Mouse (Mus musculus): Measurements from ENCODE around the gene Lingo4. TPM values are rescaled to one million over a fixed set of nuclear protein-coding genes. Genes with fewer than 3 reads are reported as not detected.

Lingo4 gene
- polyA plus RNA-seq, 1 experiment from 2014 or later, result 1.3 TPM

Other genes starting within 250 kb of the Lingo4 start
- not detected in 2 replicates for gene Gm10696, start 220.3 kb upstream of the Lingo4 start, polyA plus RNA-seq (2014; fragmentation: Nextera tagmentation; extraction: Ambion mirVana)
- not detected in 2 replicates for gene Gm5286, start 201.8 kb upstream of the Lingo4 start, polyA plus RNA-seq (2014; fragmentation: Nextera tagmentation; extraction: Ambion mirVana)
- gene Gm4778, start 134.5 kb upstream of the Lingo4 start, polyA plus RNA-seq (2014; fragmentation: Nextera tagmentation; extraction: Ambion mirVana), result not detected in 2 replicates
- 63.3 and 68.8 TPM in 2 replicates for gene Them4, start 88.4 kb upstream of the Lingo4 start, polyA plus RNA-seq (2014; fragmentation: Nextera tagmentation; extraction: Ambion mirVana)
- gene Them5, start 56.4 kb upstream of the Lingo4 start, polyA plus RNA-seq (2014; fragmentation: Nextera tagmentation; extraction: Ambion mirVana), result 0.22 TPM in 1 of 2 replicates, not detected in the other
- 3.9 and 4.3 TPM in 2 replicates for gene C2cd4d, start 36.1 kb upstream of the Lingo4 start, polyA plus RNA-seq (2014; fragmentation: Nextera tagmentation; extraction: Ambion mirVana)
- gene Rorc, start 25.7 kb upstream of the Lingo4 start, polyA plus RNA-seq (2014; fragmentation: Nextera tagmentation; extraction: Ambion mirVana), result 0.24 and 0.49 TPM in 2 replicates
- gene Tdrkh, start 14.8 kb downstream of the Lingo4 start, polyA plus RNA-seq (2014; fragmentation: Nextera tagmentation; extraction: Ambion mirVana), result 51.5 and 52.5 TPM in 2 replicates
- 59.5 and 64.1 TPM in 2 replicates for gene Mrpl9, start 44.8 kb downstream of the Lingo4 start, polyA plus RNA-seq (2014; fragmentation: Nextera tagmentation; extraction: Ambion mirVana)
- 0.76 and 1.7 TPM in 2 replicates for gene Oaz3, start 45.4 kb downstream of the Lingo4 start, polyA plus RNA-seq (2014; fragmentation: Nextera tagmentation; extraction: Ambion mirVana)
- 232 and 319 TPM in 2 replicates for gene Celf3, start 79.8 kb downstream of the Lingo4 start, polyA plus RNA-seq (2014; fragmentation: Nextera tagmentation; extraction: Ambion mirVana)
- 14.6 and 17.5 TPM in 2 replicates for gene Riiad1, start 81.8 kb downstream of the Lingo4 start, polyA plus RNA-seq (2014; fragmentation: Nextera tagmentation; extraction: Ambion mirVana)
- 71.8 and 75.8 TPM in 2 replicates for gene Snx27, start 184.2 kb downstream of the Lingo4 start, polyA plus RNA-seq (2014; fragmentation: Nextera tagmentation; extraction: Ambion mirVana)
- gene Gm10972, start 244.6 kb downstream of the Lingo4 start, polyA plus RNA-seq (2014; fragmentation: Nextera tagmentation; extraction: Ambion mirVana), result not detected in 2 replicates